Mouse (Mus musculus) forebrain, postnatal 0 days (tissue): ENCODE data around the gene Sstr4. TPM values are rescaled to one million over a fixed set of nuclear protein-coding genes. Genes with fewer than 3 reads are reported as not detected.

ENCODE experiments used
- ATAC-seq: fragments of 200-750 bp; cut with Nextera tagmentation; 2 replicates; pipeline ENCODE4 v1.8.0; 2017; ENCODE audit warnings: mild to moderate bottlenecking, moderate library complexity
- DNase-seq: peaks from one replicate; pipeline ENCODE4 v3.0.0-alpha.2; 2015
- H3K27ac ChIP-seq: fragments of 300-500 bp; sonication (generic); 2 replicates; pipeline ENCODE4 v1.5.1; 2014; ENCODE audit warnings: low read depth, mild to moderate bottlenecking, antibody characterized with exemption, low read length, moderate library complexity, mixed read lengths
- H3K27me3 ChIP-seq: fragments of 300-500 bp; sonication (generic); 2 replicates; pipeline ENCODE4 v1.6.1; 2014; ENCODE audit warnings: mild to moderate bottlenecking, low read length, mixed read lengths; ENCODE audit not compliant: insufficient read depth
- H3K36me3 ChIP-seq: fragments of 300-500 bp; sonication (generic); 2 replicates; pipeline ENCODE4 v1.6.1; 2014; ENCODE audit warnings: mild to moderate bottlenecking, moderate library complexity; ENCODE audit not compliant: insufficient read depth
- H3K4me1 ChIP-seq: fragments of 300-500 bp; sonication (generic); 2 replicates; pipeline ENCODE4 v1.6.1; 2014; ENCODE audit warnings: antibody characterized with exemption; ENCODE audit not compliant: insufficient read depth
- H3K4me2 ChIP-seq: fragments of 300-500 bp; sonication (generic); 2 replicates; pipeline ENCODE4 v1.6.1; 2014; ENCODE audit warnings: low read depth, mild to moderate bottlenecking, moderate library complexity
- H3K4me3 ChIP-seq: fragments of 300-500 bp; sonication (generic); 2 replicates; pipeline ENCODE4 v1.5.1; 2014; ENCODE audit warnings: low read depth, low read length, mixed read lengths
- H3K9ac ChIP-seq: fragments of 300-500 bp; sonication (generic); 2 replicates; pipeline ENCODE4 v1.6.1; 2014; ENCODE audit warnings: mild to moderate bottlenecking
- H3K9me3 ChIP-seq: fragments of 300-500 bp; sonication (generic); 2 replicates; pipeline ENCODE4 v1.6.1; 2016; ENCODE audit warnings: low read length
- CTCF ChIP-seq: sonication (generic); IDR thresholded peaks from 2 replicates; pipeline ENCODE4 v1.5.1; 2016; ENCODE audit warnings: antibody characterized with exemption, control low read depth, low read depth
- WGBS: fragments of 180-500 bp; shearing (Covaris S2); extraction: QIAGEN DNeasy Blood & Tissue Kit; methylation state at CpG from one replicate; pipeline ENCODE4 v1.1.7; 2014; 5-methylcytosine and 5-hydroxymethylcytosine counted together
- polyA plus RNA-seq: library from polyadenylated mRNA; unstranded; fragments of >200 nt; fragmentation: Nextera tagmentation; extraction: Ambion mirVana; gene quantifications from 2 replicates; pipeline ENCODE4 v1.2.1, GENCODE M21; 2015
- total RNA-seq: library from RNA; depleted of rRNA; stranded (reverse); fragments of >200 nt; gene quantifications from 2 replicates; pipeline ENCODE4 v1.2.3, GENCODE M21; 2014

Gene Sstr4
- total and polyA plus RNA-seq, 2 experiments from 2014 or later = 2.8 to 10.7 TPM

DNA sequence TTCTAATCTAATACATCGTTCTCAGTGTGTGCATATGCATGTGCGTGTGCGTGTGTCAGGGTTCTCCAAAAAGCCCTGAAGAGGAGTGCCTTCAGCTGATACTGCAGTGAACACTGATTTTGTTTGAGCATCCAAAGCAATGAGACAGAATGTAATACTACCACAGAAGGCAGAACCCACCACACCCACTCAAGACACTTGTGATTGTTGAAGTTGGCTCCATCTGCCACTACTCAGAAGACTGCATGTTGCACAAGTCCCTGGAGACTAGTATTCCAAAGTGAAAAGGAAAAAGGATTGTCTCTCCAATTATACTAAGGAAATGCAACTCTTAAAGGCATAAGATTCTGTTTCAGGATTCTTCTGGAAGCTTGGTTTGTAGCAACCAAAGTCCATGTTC lies 30.6 kb upstream of the Sstr4 start:
- no peaks in the 10 kb centered on the region for H3K27me3 ChIP-seq
- no peak for DNase-seq
- no peak overlapping the region for H3K4me3 ChIP-seq
- no peaks in the 10 kb centered on the region for H3K9me3 ChIP-seq
- no peak overlapping the region for H3K4me2 ChIP-seq
- no peaks in the 10 kb centered on the region for H3K36me3 ChIP-seq
- no peak for TF ChIP-seq CTCF
- H3K9ac ChIP-seq = no peak overlapping the region
- no peak for ATAC-seq
- WGBS = 93% methylated on average over 3 of the region's 3 CpGs
- no peaks in the 10 kb centered on the region for H3K4me1 ChIP-seq
- H3K27ac ChIP-seq = no peak overlapping the region

DNA sequence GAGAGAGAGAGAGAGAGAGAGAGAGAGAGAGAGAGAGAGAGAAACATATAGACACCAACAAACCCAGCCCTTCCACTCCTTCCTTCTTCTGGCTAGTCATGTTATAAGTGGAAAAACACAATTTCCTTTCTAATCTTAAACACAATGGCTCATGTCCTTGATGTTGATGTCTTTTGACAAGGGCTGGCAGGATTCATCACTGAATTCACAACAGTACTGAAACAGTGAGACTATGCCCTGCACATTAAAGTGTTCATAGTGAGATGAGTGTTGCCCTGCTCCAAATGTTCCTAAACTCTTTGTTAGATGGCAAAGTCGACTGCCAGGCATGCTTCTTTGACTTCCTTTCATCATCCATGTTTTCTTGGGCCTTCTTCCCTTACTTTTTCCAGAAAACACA lies 29.9 kb upstream of the Sstr4 start:
- ATAC-seq (no peak), DNase-seq (no peak)
- H3K27me3 ChIP-seq = no peaks in the 10 kb centered on the region
- H3K9me3 ChIP-seq = no peaks in the 10 kb centered on the region
- H3K4me2 ChIP-seq = no peak overlapping the region
- H3K27ac ChIP-seq = no peak overlapping the region
- H3K9ac ChIP-seq = no peak overlapping the region
- TF ChIP-seq CTCF = no peak
- H3K4me1 ChIP-seq = no peaks in the 10 kb centered on the region
- 50% methylated on average over 1 of the region's 1 CpGs for WGBS
- no peak overlapping the region for H3K4me3 ChIP-seq
- H3K36me3 ChIP-seq = no peaks in the 10 kb centered on the region

DNA sequence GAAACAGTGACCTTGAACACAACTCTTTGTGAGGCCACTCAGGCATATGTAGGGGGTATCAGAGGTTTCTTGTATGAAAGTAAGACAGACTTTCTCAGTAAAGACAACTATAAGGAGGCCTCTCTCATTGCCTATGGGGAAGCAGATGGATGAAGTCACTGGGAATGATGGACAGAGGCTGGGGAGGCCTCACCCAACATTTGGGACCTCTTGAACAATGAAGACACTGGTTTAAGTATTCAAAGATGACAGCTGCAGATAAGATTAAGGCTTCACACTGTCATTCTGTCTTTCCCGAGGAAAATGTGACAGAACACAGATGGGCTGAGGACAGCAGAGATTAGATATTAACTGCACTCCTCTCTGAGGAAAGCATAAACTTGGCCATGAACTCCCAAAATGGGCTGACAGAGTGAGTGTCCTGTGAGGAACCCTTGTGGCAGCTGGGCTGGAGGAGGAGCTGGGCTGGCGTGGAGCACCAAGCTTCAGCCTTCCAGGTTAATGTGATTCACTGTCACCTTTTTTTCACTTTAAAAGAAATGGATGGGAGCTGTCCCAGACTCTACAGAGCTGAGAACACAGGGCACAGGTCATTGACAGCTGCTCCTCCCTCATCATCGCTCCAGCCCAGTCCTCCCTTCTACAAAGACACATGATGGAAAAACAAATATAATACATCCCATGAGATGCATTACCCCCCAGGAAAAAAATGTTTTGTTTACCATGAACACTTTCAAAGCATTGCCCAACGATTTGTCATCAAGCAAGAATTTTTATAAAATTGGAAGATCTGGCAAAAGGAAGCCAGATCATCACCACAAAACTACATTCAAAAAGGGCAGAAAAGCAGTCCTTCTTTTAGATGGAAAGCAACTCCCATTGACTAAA lies 23.2 kb upstream of the Sstr4 start:
- no peaks in the 10 kb centered on the region for H3K27me3 ChIP-seq
- no peaks in the 10 kb centered on the region for H3K9me3 ChIP-seq
- no peak for ATAC-seq
- WGBS = 87% methylated on average over 4 of the region's 4 CpGs
- H3K4me2 ChIP-seq = no peak overlapping the region
- no peak overlapping the region for H3K27ac ChIP-seq
- TF ChIP-seq CTCF = no peak
- DNase-seq = no peak
- no peak overlapping the region for H3K9ac ChIP-seq
- no peaks in the 10 kb centered on the region for H3K4me1 ChIP-seq
- no peaks in the 10 kb centered on the region for H3K36me3 ChIP-seq
- no peak overlapping the region for H3K4me3 ChIP-seq

DNA sequence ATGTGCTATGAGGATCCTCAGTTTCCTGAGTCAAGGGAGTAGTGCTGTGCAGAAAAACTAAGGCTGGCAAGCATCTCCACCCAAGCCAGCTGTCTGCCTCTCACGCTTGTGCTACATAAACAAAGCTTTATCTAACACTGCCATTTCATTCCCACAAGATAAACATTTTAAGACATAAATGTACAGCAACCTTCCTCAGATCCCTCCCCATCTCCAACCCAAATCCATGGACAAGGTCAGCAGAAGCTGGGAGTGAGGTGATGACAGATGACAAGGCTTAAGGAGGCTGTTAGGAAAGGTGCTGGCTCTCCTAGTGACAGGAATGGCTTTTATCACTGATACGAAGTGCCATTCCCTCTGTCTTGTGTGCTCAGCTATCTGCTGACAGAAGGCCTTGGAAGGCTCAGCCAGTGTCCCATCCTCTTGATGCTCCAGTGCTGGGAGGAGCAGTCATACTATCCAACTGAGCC lies 21.5 kb upstream of the Sstr4 start:
- no peak for ATAC-seq
- 65% methylated on average over 2 of the region's 2 CpGs for WGBS

DNA sequence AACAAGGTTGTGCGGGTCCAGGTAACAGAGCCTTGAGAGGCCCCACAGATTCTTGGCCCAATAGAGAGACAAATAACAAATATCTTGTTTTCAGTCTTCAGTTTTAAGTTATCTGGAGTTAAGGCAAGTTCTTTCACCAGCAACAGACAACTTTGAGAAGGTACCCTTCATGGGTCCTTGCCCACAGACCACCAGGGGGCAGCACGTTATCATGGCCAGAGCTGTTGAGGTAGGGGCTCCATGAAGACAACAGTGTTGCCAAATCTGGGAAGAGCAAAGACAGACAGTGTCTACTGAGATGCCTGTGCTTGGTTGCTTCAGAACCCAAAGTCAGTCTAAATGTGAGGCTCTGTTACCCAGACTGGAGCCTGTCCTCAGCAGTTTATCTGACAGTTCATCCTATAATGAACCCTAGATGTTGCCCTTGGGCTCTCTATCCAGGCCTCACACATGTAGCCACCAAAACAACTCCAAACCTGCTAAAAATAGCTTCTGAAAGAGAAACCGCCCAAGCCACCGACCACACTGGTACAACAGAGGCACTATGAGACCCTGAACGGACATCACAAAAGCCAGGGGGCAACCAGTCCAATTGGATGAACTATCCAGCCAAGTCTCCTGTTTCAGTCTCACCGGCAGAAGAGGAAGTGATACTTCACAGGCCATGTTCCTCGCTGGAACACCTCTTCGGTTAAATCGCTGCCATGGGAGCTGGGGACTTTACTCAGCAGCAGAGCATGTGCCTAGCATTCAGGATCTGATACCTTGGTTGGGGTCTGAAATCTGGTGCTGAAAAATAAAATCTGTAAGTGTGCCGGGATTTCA lies 19.6 kb upstream of the Sstr4 start:
- no peak overlapping the region for H3K9ac ChIP-seq
- H3K4me1 ChIP-seq = no peaks in the 10 kb centered on the region
- DNase-seq (no peak), ATAC-seq (no peak)
- no peaks in the 10 kb centered on the region for H3K36me3 ChIP-seq
- H3K4me2 ChIP-seq = no peak overlapping the region
- WGBS = 81% methylated on average over 10 of the region's 10 CpGs
- no peaks in the 10 kb centered on the region for H3K27me3 ChIP-seq
- no peaks in the 10 kb centered on the region for H3K9me3 ChIP-seq
- H3K4me3 ChIP-seq = no peak overlapping the region
- peak; percentile 61 for TF ChIP-seq CTCF
- H3K27ac ChIP-seq = no peak overlapping the region

More for the DNA sequence above, 21.5 kb upstream of the Sstr4 start:
- no peak overlapping the region for H3K27ac ChIP-seq
- no peaks in the 10 kb centered on the region for H3K36me3 ChIP-seq
- no peak for TF ChIP-seq CTCF
- no peak overlapping the region for H3K4me2 ChIP-seq
- no peak overlapping the region for H3K9ac ChIP-seq
- H3K9me3 ChIP-seq = no peaks in the 10 kb centered on the region
- no peak overlapping the region for H3K4me3 ChIP-seq
- DNase-seq = no peak
- H3K4me1 ChIP-seq = no peaks in the 10 kb centered on the region
- H3K27me3 ChIP-seq = no peaks in the 10 kb centered on the region

DNA sequence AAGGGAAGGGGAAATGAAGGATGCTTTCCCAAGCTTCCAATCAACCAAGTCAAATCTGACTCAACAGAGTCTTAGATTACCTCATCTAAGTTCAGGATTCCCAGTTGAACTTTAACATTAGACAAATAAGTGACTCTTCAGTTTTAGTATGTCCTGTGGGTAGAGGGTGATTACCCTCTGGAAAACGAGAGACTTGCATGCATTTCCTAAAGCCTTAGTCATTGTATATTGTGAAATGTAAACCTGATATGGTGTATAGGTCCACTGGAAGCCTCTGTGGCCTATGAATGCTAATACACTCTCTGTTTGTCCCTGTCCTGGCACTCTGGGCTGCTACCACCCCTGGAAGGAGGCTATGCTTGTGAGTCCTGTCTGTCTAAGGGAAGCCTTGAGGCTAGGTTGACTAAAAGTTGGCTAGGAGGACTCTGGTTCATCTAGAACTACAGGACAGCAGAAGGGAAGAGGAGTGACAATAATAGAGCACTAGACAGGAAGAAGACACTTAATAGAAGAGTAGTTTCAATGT lies 16.3 kb upstream of the Sstr4 start:
- Histone ChIP-seq H3K27ac (no peak overlapping the region), H3K9me3 (no peaks in the 10 kb centered on the region), H3K4me3 (no peak overlapping the region), H3K4me1 (no peaks in the 10 kb centered on the region), H3K27me3 (no peaks in the 10 kb centered on the region), H3K4me2 (no peak overlapping the region), H3K36me3 (no peaks in the 10 kb centered on the region), H3K9ac (no peak overlapping the region)
- no peak for TF ChIP-seq CTCF
- ATAC-seq = no peak
- DNase-seq = no peak
- WGBS = 81% methylated on average over 1 of the region's 1 CpGs

DNA sequence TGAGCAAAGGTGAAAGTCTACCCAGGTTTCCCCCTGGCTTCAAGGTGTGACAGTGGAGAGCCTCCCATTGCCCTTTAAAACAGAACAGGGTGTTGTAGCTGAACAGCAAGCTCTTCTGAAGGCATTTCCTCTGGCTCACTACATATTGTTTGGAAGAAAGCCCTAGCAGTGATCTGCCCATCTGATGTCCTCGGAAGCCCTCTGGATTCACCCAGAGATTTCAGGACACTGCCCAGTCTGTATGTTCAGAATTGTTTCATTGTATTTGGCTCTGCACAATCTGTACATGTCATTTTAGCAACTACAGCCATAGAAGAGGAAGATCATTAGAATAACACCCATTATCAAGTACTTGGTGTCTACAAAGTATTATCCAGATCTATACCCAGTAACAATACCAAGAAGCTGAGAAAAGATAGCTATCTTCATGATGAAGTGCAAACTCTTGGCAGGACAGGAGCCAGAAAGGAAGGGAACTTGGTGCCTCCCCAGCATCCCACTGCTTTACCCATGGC lies 15.2 kb upstream of the Sstr4 start:
- Histone ChIP-seq H3K4me2 (no peak overlapping the region), H3K4me3 (no peak overlapping the region), H3K27ac (no peak overlapping the region), H3K36me3 (no peaks in the 10 kb centered on the region), H3K4me1 (no peaks in the 10 kb centered on the region), H3K9me3 (no peaks in the 10 kb centered on the region), H3K9ac (no peak overlapping the region), H3K27me3 (no peaks in the 10 kb centered on the region)
- WGBS = 83% methylated on average over 1 of the region's 1 CpGs
- DNase-seq = no peak
- ATAC-seq = no peak
- no peak for TF ChIP-seq CTCF
